Mouse (Mus musculus): ENCODE results near the gene Zdhhc15. TPM values are rescaled to one million over a fixed set of nuclear protein-coding genes. Genes with fewer than 3 reads are reported as not detected.

The Zdhhc15 gene
- total and polyA plus RNA-seq, 3 experiments: not detected

- Histone ChIP-seq H3K4me2 (ENCODE audit: insufficient read depth, low read depth, poor library complexity, severe bottlenecking) (peak overlapping the region; percentile 57), H3K9me3 (replicated peaks; ENCODE audit: low read length) (no peaks in the 10 kb centered on the region), H3K27me3 (replicated peaks) (no peaks in the 10 kb centered on the region), H3K4me3 (replicated peaks in 1 of 3; ENCODE audit: low read depth in 2 of 3, low read length in 2 of 3, poor library complexity in 1 of 3) (peak overlapping the region in 1 of 3 experiments; percentile 23), H3K27ac (ENCODE audit: insufficient read depth, low read depth) (no peak overlapping the region), H3K79me2 (replicated peaks; ENCODE audit: control insufficient read depth, extremely low read depth, insufficient read depth, poor library complexity, severe bottlenecking) (peaks cover 12% of the 10 kb centered on the region), H3K9ac (ENCODE audit: insufficient read depth, low read depth) (no peak overlapping the region), H3K4me1 (ENCODE audit: control insufficient read depth in 1 of 2, insufficient read depth in 2 of 2) (peaks cover 3 to 33% of the 10 kb centered on the region in 2 experiments; a peak in 2 of 4 replicates), H3K36me3 (replicated peaks in 1 of 2; ENCODE audit: control insufficient read depth in 1 of 2, insufficient read depth in 1 of 2, low read length in 1 of 2) (no peaks in the 10 kb centered on the region)
- DNase-seq (ENCODE audit: extremely low read depth): peak; percentile 24
- TF ChIP-seq ELF1 (IDR thresholded peaks at IDR 0.05; ENCODE audit: low read depth, low read length): no peak
- peak; percentile 74 for TF ChIP-seq IRF4 (IDR thresholded peaks at IDR 0.05; ENCODE audit: low read depth, low read length)
- peak; percentile 92 for TF ChIP-seq ZNF384 (IDR thresholded peaks at IDR 0.05; ENCODE audit: low read depth, low read length)
- no peak for TF ChIP-seq MAZ (IDR thresholded peaks at IDR 0.05; ENCODE audit: low read depth, low read length)
- no peak for TF ChIP-seq E2F4 (IDR thresholded peaks at IDR 0.05; ENCODE audit: insufficient replicate concordance, low read depth, low read length)
- peak; percentile 73 for TF ChIP-seq EP300 (IDR thresholded peaks at IDR 0.05; ENCODE audit: low read length)
- no peak for TF ChIP-seq RCOR1 (conservative IDR thresholded peaks at IDR 0.05; ENCODE audit: low read depth, low read length)
- 0 out of 2 replicates have a peak, but pooled peaks have one; percentile 48 for TF ChIP-seq SIN3A (IDR thresholded peaks at IDR 0.05; ENCODE audit: low read length)
- in situ Hi-C loops (cut with MboI; ENCODE audit: low pct_ligation_motif_present, low pct_unique_long_range_greater_than_20kb, low sequenced_read_pairs): no loop called here
- dilution Hi-C loops (cut with MboI; ENCODE audit: extremely low pct_ligation_motif_present, extremely low pct_unique_long_range_greater_than_20kb, low sequenced_read_pairs): no loop called here
Measured at GRCm38 (mm10) chrX:104488870-104489467, 181.9 kb downstream of the Zdhhc15 start.

- in situ Hi-C loops (cut with MboI; ENCODE audit: low pct_ligation_motif_present, low pct_unique_long_range_greater_than_20kb, low sequenced_read_pairs): no loop called here
- Histone ChIP-seq H3K4me1 (ENCODE audit: control insufficient read depth in 1 of 2, insufficient read depth in 2 of 2) (peaks cover 0 to 28% of the 10 kb centered on the region in 2 experiments; a peak in 2 of 4 replicates), H3K9ac (ENCODE audit: insufficient read depth, low read depth) (no peak overlapping the region; the same call in 1 of the 2 replicates), H3K4me3 (replicated peaks in 1 of 3; ENCODE audit: low read depth in 2 of 3, low read length in 2 of 3, poor library complexity in 1 of 3) (no peak overlapping the region), H3K9me3 (replicated peaks; ENCODE audit: low read length) (no peaks in the 10 kb centered on the region), H3K4me2 (ENCODE audit: insufficient read depth, low read depth, poor library complexity, severe bottlenecking) (peak overlapping the region; percentile 67), H3K27ac (ENCODE audit: insufficient read depth, low read depth) (peak overlapping the region; percentile 77), H3K79me2 (replicated peaks; ENCODE audit: control insufficient read depth, extremely low read depth, insufficient read depth, poor library complexity, severe bottlenecking) (peaks cover 16% of the 10 kb centered on the region), H3K27me3 (replicated peaks) (no peaks in the 10 kb centered on the region), H3K36me3 (replicated peaks in 1 of 2; ENCODE audit: control insufficient read depth in 1 of 2, insufficient read depth in 1 of 2, low read length in 1 of 2) (no peaks in the 10 kb centered on the region)
- peak; percentile 35 for DNase-seq (ENCODE audit: extremely low read depth)
- dilution Hi-C loops (cut with MboI; ENCODE audit: extremely low pct_ligation_motif_present, extremely low pct_unique_long_range_greater_than_20kb, low sequenced_read_pairs): no loop called here
- TF ChIP-seq JUN (IDR thresholded peaks at IDR 0.05; ENCODE audit: insufficient read depth, low read depth, low read length) (peak; percentile 66), KAT2A (IDR thresholded peaks at IDR 0.05; ENCODE audit: insufficient replicate concordance, low read length) (no peak), JUND (conservative IDR thresholded peaks at IDR 0.05; ENCODE audit: low read depth, low read length) (peak; percentile 87), EP300 (IDR thresholded peaks at IDR 0.05; ENCODE audit: low read length) (peak; percentile 83), TCF12 (IDR thresholded peaks at IDR 0.05; ENCODE audit: low read depth, low read length) (0 out of 2 replicates have a peak, but pooled peaks have one; percentile 37), SIN3A (IDR thresholded peaks at IDR 0.05; ENCODE audit: low read length) (0 out of 2 replicates have a peak, but pooled peaks have one; percentile 39), ZNF384 (IDR thresholded peaks at IDR 0.05; ENCODE audit: low read depth, low read length) (peak; percentile 42), MXI1 (IDR thresholded peaks at IDR 0.05; ENCODE audit: low read depth, low read length) (0 out of 2 replicates have a peak, but pooled peaks have one; percentile 25), NRF1 (IDR thresholded peaks at IDR 0.05; ENCODE audit: low read depth, low read length) (no peak), MYC (IDR thresholded peaks at IDR 0.05; ENCODE audit: low read depth, low read length) (0 out of 2 replicates have a peak, but pooled peaks have one; percentile 23), IRF4 (IDR thresholded peaks at IDR 0.05; ENCODE audit: low read depth, low read length) (peak; percentile 84), CHD2 (IDR thresholded peaks at IDR 0.05; ENCODE audit: low read length) (peak; percentile 67), MAZ (IDR thresholded peaks at IDR 0.05; ENCODE audit: low read depth, low read length) (no peak), ZKSCAN1 (IDR thresholded peaks at IDR 0.05; ENCODE audit: borderline replicate concordance, low read depth, low read length) (no peak), RCOR1 (conservative IDR thresholded peaks at IDR 0.05; ENCODE audit: low read depth, low read length) (peak; percentile 68; the same call in 1 of the 2 replicates), MEF2A (IDR thresholded peaks at IDR 0.05; ENCODE audit: borderline replicate concordance, low read depth, low read length) (peak; percentile 49; the same call in 1 of the 2 replicates), BHLHE40 (IDR thresholded peaks at IDR 0.05; ENCODE audit: low read depth, low read length) (peak; percentile 36)
Measured at GRCm38 (mm10) chrX:104488036-104488435, 182.8 kb downstream of the Zdhhc15 start.
